Mouse (Mus musculus) urinary bladder, postnatal 25 days (tissue): Measurements from ENCODE around the gene Hectd1.

Source experiments
- DNase-seq: peaks from one replicate; pipeline ENCODE4 v3.0.0; 2022; ENCODE audit warnings: low spot score

The Hectd1 gene

GRCm38 (mm10) chr12:51767454-51767853 lies 61.9 kb downstream of the Hectd1 start:
- DNase-seq = no peak

GRCm38 (mm10) chr12:51759374-51759773 lies 70.0 kb downstream of the Hectd1 start:
- DNase-seq = no peak

DNA sequence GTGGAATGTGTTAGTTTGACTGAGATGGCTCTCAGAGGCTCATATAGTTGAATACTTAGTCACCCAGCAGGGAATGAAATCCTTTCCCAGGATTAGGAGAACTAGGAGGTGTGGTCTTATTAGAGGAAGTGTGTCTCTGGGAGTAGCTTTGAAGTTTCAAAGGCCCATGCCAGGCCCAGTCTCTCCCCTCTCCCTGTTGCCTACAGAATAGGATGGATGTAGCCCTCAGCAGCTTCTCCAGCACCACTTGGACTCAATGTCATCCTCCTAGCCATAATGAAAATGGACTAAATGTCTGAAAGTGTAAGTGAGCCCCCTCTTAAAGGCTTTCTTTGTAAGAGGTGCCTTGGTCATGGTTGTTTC lies 72.8 kb downstream of the Hectd1 start:
- DNase-seq = no peak

GRCm38 (mm10) chr12:51755938-51756598 lies 73.3 kb downstream of the Hectd1 start:
- no peak for DNase-seq

- DNase-seq = no peak
These were observed 82.0 kb downstream of the Hectd1 start for GRCm38 (mm10) chr12:51747348-51747747.

DNA sequence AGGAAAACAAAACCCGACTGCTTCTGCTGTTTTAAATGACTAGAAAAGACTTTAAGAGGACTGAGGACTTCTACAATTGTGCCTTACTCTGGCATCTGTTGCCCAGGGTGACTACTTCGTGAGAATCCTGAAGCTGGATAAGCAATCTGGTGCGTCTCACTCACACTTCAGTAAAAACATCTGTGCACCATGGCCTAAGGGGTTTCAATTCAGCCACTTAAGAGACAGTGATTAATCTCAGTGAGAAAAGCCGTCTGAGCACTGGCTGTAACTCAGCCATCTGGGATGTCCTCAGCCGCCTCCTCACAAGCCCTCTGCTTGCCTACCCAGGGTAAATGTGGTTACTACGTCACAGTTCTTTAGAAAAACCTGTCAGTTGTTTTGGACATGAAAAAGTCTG lies 84.4 kb downstream of the Hectd1 start:
- DNase-seq = no peak

GRCm38 (mm10) chr12:51741690-51742089 lies 87.6 kb downstream of the Hectd1 start:
- DNase-seq = peak; percentile 20

- no peak for DNase-seq
These were observed 92.5 kb downstream of the Hectd1 start for GRCm38 (mm10) chr12:51736807-51737206.

GRCm38 (mm10) chr12:51736381-51736780 lies 93.0 kb downstream of the Hectd1 start:
- DNase-seq = no peak

- DNase-seq = no peak
These were observed 93.5 kb downstream of the Hectd1 start for GRCm38 (mm10) chr12:51735840-51736271.

- DNase-seq = peak; percentile 44
These were observed 94.6 kb downstream of the Hectd1 start for GRCm38 (mm10) chr12:51734605-51735211.

GRCm38 (mm10) chr12:51729827-51730226 lies 99.5 kb downstream of the Hectd1 start:
- DNase-seq = no peak

GRCm38 (mm10) chr12:51729058-51729457 lies 100.3 kb downstream of the Hectd1 start:
- no peak for DNase-seq

DNA sequence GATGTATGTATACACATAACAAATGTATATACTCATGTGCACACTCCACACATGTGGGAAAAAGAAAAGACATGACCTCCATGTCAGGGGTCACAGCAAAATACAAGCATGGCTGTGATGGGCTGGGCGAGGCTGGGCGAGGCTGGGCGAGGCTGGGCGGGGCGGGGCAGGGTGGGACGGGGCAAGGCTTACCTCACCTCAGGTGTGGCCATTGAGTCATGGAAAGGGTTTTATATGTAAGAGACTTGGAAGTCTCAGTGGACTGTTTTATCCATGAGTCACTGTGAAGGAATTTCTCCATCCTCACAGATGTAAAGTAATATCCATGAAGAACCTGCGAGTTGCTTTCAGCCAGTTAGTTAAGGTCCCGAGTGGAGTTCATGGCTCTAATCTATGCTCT lies 107.5 kb downstream of the Hectd1 start:
- no peak for DNase-seq

DNA sequence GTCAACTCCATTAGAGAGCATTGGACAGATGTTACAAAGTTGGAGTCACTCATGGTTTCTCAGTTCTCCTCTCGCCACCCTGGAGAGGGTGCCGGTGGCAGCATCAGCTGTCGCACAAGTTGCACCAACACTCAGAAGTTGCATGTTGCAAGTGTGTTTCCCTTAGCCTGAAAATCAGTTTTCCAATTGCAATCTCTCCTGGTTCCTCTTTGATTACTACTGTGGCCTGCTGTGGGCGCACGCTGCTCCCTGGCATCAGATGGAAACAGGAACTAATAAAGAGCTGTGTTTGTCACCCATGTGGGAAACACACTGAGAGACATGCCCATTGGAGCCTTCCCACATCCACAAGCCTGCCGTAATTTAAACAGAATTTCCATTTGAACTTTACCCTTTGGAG lies 110.7 kb downstream of the Hectd1 start:
- DNase-seq = no peak

GRCm38 (mm10) chr12:51712685-51713084 lies 116.7 kb downstream of the Hectd1 start:
- DNase-seq = no peak

GRCm38 (mm10) chr12:51710154-51710553 lies 119.2 kb downstream of the Hectd1 start:
- DNase-seq = no peak

DNA sequence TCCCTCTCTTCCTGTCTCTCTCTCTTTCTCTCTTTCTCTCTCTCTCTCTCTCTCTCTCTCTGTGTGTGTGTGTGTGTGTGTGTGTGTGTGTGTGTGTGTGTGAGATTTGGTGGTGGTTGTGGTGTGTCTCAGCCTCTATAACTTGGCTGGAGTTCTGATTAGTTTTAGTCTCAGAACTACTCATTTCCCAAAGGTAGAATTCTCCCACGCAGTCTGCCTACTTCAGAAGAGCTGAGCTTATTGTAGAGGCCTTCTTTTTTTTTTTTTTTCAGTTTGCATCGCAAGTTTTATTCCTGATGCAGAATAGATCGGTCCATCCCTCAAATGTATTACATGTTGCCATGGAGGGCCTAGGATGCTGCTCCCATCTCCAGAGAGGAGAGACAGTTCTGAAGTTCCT lies 119.6 kb downstream of the Hectd1 start:
- no peak for DNase-seq

DNA sequence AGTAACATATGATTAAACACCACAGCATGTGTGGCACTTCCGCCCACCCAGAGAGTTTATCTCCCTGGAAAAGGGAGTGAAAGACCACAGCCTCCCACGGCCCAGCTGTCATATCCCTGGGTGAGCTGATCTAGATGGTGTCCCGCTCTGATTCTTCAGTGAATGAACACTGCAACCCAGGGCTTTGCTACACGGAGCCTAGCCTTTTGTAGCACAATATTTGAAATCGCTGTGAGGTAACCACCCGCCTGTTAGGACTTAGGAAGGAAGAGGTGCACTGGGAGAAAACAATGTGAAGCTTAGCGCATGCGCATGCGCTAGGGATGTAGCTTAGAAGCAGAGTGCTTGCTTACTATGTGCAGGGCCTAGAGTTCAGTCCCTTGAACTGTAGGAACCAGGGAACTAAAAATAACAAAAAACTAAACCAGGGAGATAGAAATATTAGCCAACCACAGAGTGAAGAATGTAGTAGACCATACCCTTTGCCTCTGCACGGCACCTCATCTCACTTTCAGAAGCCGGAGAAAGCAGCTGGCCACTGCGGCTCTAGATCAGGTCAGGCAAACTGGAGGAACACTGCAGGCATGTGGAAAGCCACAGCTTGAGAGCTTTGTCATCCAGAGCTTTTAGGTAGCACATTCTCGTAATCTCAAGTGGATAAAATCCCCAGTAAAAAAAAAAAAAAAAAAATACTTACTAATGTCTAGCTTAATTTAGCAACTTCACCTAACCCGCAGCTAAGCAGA lies 120.2 kb downstream of the Hectd1 start:
- DNase-seq = no peak

DNA sequence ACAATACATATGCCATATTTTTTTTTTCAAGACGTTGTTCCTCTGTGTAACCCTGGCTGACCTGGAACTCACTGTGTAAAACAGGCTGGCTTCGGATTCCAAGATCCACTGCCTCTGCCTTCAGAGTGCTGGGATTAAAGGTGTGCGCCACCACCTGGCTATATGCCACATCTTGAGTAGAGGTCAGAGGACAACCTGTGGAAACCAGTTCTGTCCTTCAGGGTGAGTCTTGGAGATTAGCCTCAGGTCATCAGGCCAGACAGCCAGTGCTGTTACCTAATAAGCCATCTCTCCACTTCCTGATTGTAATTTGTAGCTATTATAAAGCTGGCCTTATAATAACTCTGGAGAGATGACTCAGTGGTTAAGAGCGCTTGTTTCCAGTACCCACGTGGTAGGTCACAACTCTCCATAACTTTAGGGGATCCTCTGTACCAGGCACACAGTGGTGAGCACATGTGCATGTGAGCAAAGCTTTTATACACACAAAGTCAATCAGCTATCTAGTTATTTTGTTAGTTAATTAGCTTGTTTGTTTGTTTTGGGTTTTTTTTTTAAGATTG lies 122.6 kb downstream of the Hectd1 start:
- DNase-seq = no peak

DNA sequence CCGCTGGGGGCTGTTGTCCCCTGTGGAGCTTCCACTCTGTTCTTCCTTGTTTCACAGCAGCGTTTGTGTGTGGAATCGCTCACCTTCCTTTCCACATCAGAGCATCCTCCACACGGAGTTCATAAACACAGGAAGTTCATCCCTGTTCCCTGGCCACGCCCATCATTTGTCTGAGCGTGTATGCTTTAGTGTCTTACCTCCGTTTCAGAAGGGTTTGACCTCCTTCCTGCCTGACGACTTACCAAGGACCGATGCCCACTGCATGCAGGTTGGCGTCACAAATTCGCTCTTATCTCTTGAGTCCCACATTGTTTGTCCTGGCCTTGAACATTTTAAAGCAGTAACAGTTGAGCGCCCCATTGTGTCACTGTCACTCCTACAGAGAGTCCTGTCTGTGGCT lies 123.6 kb downstream of the Hectd1 start:
- DNase-seq = no peak

GRCm38 (mm10) chr12:51704572-51704971 lies 124.8 kb downstream of the Hectd1 start:
- no peak for DNase-seq

GRCm38 (mm10) chr12:51703859-51704258 lies 125.5 kb downstream of the Hectd1 start:
- DNase-seq = no peak
